8 mouse cellular contexts compared by ENCODE assay signal in the genomic region with DNA sequence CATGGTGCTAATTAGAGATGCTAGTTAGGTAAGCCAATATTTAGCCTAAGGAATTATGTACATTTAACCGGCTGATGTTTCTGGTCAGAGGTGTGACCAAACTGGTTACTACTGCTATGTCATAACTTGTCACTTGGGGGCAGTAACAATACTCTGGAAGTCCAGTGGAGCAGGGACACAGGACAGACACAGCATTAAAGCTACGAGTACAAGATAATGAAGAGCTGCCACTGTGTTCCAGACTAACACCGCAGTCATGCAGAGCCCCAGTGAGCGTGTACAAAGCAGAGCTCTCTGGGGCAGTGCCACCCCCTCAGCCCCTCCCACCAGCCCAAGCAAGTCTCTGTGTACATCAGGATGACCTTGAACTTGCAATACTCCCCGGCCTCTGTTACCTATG. TPM values are rescaled to one million over a fixed set of nuclear protein-coding genes. Genes with fewer than 3 reads are reported as not detected.
DNase-seq lines count a peak whose midpoint lies in the region; ATAC-seq lines count a peak whose summit lies in the region.

No protein-coding gene starts in this region.

- ATAC-seq in kidney, embryonic 16.5 days (ENCODE audit: low FRiP score, low TSS enrichment), result peak; percentile 70
- peak; percentile 44; the same call in 1 of the 2 replicates for ATAC-seq in granulocyte monocyte progenitor cell, adult 5-6 weeks (replicated peaks; ENCODE audit: poor library complexity, severe bottlenecking)

- no peak overlapping the region for H3K9ac ChIP-seq in kidney, embryonic 16.5 days (replicated peaks; ENCODE audit: low read length)

- H3K9me3 ChIP-seq in kidney, embryonic 16.5 days (ENCODE audit: low read length), result no peaks in the 10 kb centered on the region

- no peaks in the 10 kb centered on the region for H3K4me1 ChIP-seq in kidney, embryonic 16.5 days (ENCODE audit: insufficient read depth, low read length)

- intact Hi-C loops in gastrocnemius, postnatal 14 days (cut with DNase I; ENCODE audit: low total_unique reads), result no loop called here

- H3K4me3 ChIP-seq in kidney, embryonic 16.5 days (ENCODE audit: low read length), result no peak overlapping the region

- no peak for DNase-seq in kidney, adult 8-10 months
- DNase-seq in adipocyte (ENCODE audit: low spot score), result peak; percentile 48
- peak; percentile 46 for DNase-seq in lung, postnatal 14 days
- no peak for DNase-seq in right cerebral cortex, postnatal 4 days
- no peak for DNase-seq in gastrocnemius, postnatal 14 days
- no peak for DNase-seq in adrenal gland, postnatal 10 days

- 53% methylated on average over 5 of the region's 5 CpGs for WGBS in kidney, embryonic 16.5 days

- H3K27me3 ChIP-seq in kidney, embryonic 16.5 days (ENCODE audit: insufficient read depth, low read length), result no peaks in the 10 kb centered on the region

- H3K27ac ChIP-seq in kidney, embryonic 16.5 days (ENCODE audit: low read length), result no peak overlapping the region

- peaks cover 21% of the 10 kb centered on the region; the same call in 1 of the 2 replicates for H3K36me3 ChIP-seq in kidney, embryonic 16.5 days (ENCODE audit: insufficient read depth, low read length)

- no peak overlapping the region for H3K4me2 ChIP-seq in kidney, embryonic 16.5 days (replicated peaks; ENCODE audit: low read depth, low read length)

RNA-seq across cellular contexts. Expression of a gene that starts 10.3 kb away (rescaled TPM):
- 2.0 and 2.3 TPM in 2 replicates for polyA plus RNA-seq in kidney, embryonic 16.5 days (2015; fragmentation: Nextera tagmentation; extraction: Ambion mirVana)
- total RNA-seq in granulocyte monocyte progenitor cell, adult 5-6 weeks (2014; fragmentation: Nextera tagmentation), result 1.8 TPM in 1 of 2 replicates, not detected in the other
- not detected in 2 replicates for total RNA-seq in granulocyte monocyte progenitor cell, adult 5-6 weeks (2017)
- under 1 TPM; 0.51 to 0.58 TPM for total RNA-seq in gastrocnemius, postnatal 14 days (2021)
- 10 to 100 TPM in 1 of 2 experiments, 1 to 10 TPM in 1; 5.1 to 10.2 TPM for total RNA-seq in adrenal gland, postnatal 10 days (2021)

RNA-seq across cellular contexts. Expression of a gene that starts 48.4 kb away (rescaled TPM):
- polyA plus RNA-seq in kidney, embryonic 16.5 days (2015; fragmentation: Nextera tagmentation; extraction: Ambion mirVana), result 0.27 and 0.44 TPM in 2 replicates
- not detected in 2 replicates for total RNA-seq in granulocyte monocyte progenitor cell, adult 5-6 weeks (2014; fragmentation: Nextera tagmentation)
- total RNA-seq in granulocyte monocyte progenitor cell, adult 5-6 weeks (2017), result not detected in 2 replicates
- under 1 TPM in 1 of 2 experiments, not detected in 1; 0.45 TPM for total RNA-seq in gastrocnemius, postnatal 14 days (2021)
- 10 to 100 TPM in 1 of 2 experiments, 1 to 10 TPM in 1; 5.0 to 15.8 TPM for total RNA-seq in adrenal gland, postnatal 10 days (2021)

RNA-seq across cellular contexts. Expression of a gene that starts 56.4 kb away (rescaled TPM):
- polyA plus RNA-seq in kidney, embryonic 16.5 days (2015; fragmentation: Nextera tagmentation; extraction: Ambion mirVana), result 8.4 and 21.9 TPM in 2 replicates
- 26.0 and 66.7 TPM in 2 replicates for total RNA-seq in granulocyte monocyte progenitor cell, adult 5-6 weeks (2014; fragmentation: Nextera tagmentation)
- 104 TPM in 2 replicates for total RNA-seq in granulocyte monocyte progenitor cell, adult 5-6 weeks (2017)
- total RNA-seq in gastrocnemius, postnatal 14 days (2021), result 100 to 1,000 TPM; 106 to 119 TPM
- total RNA-seq in adrenal gland, postnatal 10 days (2021), result 100 to 1,000 TPM; 123 to 136 TPM

Comparison
In these comparisons a context has a peak if more than half of its experiments do, and no peak if none do; other contexts are left out.
1. DNase-seq: peak in adipocyte (single experiment) and lung, postnatal 14 days (single experiment); none in kidney, adult 8-10 months (0 of 2), right cerebral cortex, postnatal 4 days (single experiment), gastrocnemius, postnatal 14 days (single experiment) and adrenal gland, postnatal 10 days (single experiment).
2. RNA of a gene that starts 48.4 kb away (total RNA-seq): 5.0 to 15.8 TPM in adrenal gland, postnatal 10 days; 0.45 TPM in gastrocnemius, postnatal 14 days and not detected in granulocyte monocyte progenitor cell, adult 5-6 weeks; every median in the first group is over 4 times any median in the second.